Mouse (Mus musculus) central nervous system, embryonic 14 days (tissue): Measurements from ENCODE around the gene Gm9732. TPM values are rescaled to one million over a fixed set of nuclear protein-coding genes. Genes with fewer than 3 reads are reported as not detected.

Source experiments
- polyA plus RNA-seq: library from polyadenylated mRNA; depleted of rRNA; stranded (reverse); fragments of >200 nt; gene quantifications from 2 replicates; pipeline ENCODE4 v1.2.3, GENCODE M21; 2012; rRNA removed

The Gm9732 gene
- 0.06 TPM in 1 of 2 replicates, not detected in the other for polyA plus RNA-seq

GRCm38 (mm10) chr14:43274986-43275511 lies at the start of gene Gm9732:
Gene Gm9732 (plus strand): TSS chr14:43275036.

GRCm38 (mm10) chr14:43235204-43235603 lies 39.6 kb upstream of the Gm9732 start, which contains the start of gene Gm8122:
Gene Gm8122 (minus strand): TSS chr14:43235304.

GRCm38 (mm10) chr14:43258349-43258748 lies 16.5 kb upstream of the Gm9732 start, which contains the start of gene Gm8126:
Gene Gm8126 (plus strand): TSS chr14:43258649.

GRCm38 (mm10) chr14:43293503-43293902 lies 18.7 kb downstream of the Gm9732 start, which contains the start of gene Gm8127:
Gene Gm8127 (minus strand): TSS chr14:43293832.

GRCm38 (mm10) chr14:43347711-43348110 lies 72.9 kb downstream of the Gm9732 start, which contains the start of gene 1700001F09Rik:
Gene 1700001F09Rik (minus strand): TSS chr14:43347811.

Other genes starting within 250 kb of the Gm9732 start
- not detected in 2 replicates for gene Gm8094, start 198.4 kb upstream of the Gm9732 start, polyA plus RNA-seq
- gene Gm8104, start 174.4 kb upstream of the Gm9732 start, polyA plus RNA-seq, result not detected in 2 replicates
- not detected in 2 replicates for gene Gm7233, start 95.2 kb upstream of the Gm9732 start, polyA plus RNA-seq
- gene Gm8122, start 39.7 kb upstream of the Gm9732 start, polyA plus RNA-seq, result not detected in 2 replicates
- not detected in 2 replicates for gene Gm8126, start 16.4 kb upstream of the Gm9732 start, polyA plus RNA-seq
- not detected in 2 replicates for gene Gm8127, start 18.8 kb downstream of the Gm9732 start, polyA plus RNA-seq
- gene 1700001F09Rik, start 72.8 kb downstream of the Gm9732 start, polyA plus RNA-seq, result 0.09 TPM in 1 of 2 replicates, not detected in the other
- not detected in 2 replicates for gene Gm8138, start 141.3 kb downstream of the Gm9732 start, polyA plus RNA-seq